Mouse (Mus musculus): ENCODE results near the gene Sipa1l1. TPM values are rescaled to one million over a fixed set of nuclear protein-coding genes. Genes with fewer than 3 reads are reported as not detected.

Sipa1l1 gene
- total RNA-seq (2014; rRNA removed; ENCODE audit: low replicate concordance) (17.1 and 18.4 TPM in 2 replicates), polyA plus RNA-seq (2015; fragmentation: Nextera tagmentation; extraction: Ambion mirVana) (6.6 and 7.0 TPM in 2 replicates)

- ATAC-seq (ENCODE audit: insufficient read depth, low read depth), result peak; percentile 91
- Histone ChIP-seq H3K36me3 (replicated peaks; ENCODE audit: control insufficient read depth, insufficient read depth, low read length) (no peaks in the 10 kb centered on the region), H3K9ac (replicated peaks; ENCODE audit: low read depth, low read length) (peak within 1 kb of the TSS; percentile 92), H3K4me3 (ENCODE audit: low read depth, low read length) (peak within 1 kb of the TSS; percentile 76), H3K4me2 (ENCODE audit: low read depth, low read length) (peak within 1 kb of the TSS; percentile 100), H3K27ac (ENCODE audit: low read depth) (peak within 1 kb of the TSS; percentile 84), H3K9me3 (replicated peaks; ENCODE audit: control insufficient read depth, low read length) (no peaks in the 10 kb centered on the region), H3K27me3 (ENCODE audit: control insufficient read depth, insufficient read depth, low read length) (no peaks in the 10 kb centered on the region), H3K4me1 (ENCODE audit: control insufficient read depth, insufficient read depth) (peaks cover 4% of the 10 kb centered on the region; the same call in 1 of the 2 replicates)
- whole genome bisulfite sequencing, result 1% methylated on average over 38 of the region's 43 CpGs
- TF ChIP-seq EP300 (IDR thresholded peaks at IDR 0.05; ENCODE audit: low read depth), result no peak; the same call in 1 of the 2 replicates
- TF ChIP-seq CTCF (IDR thresholded peaks at IDR 0.05; ENCODE audit: low read depth), result peak; percentile 9; the same call in 1 of the 2 replicates
- DNase-seq (ENCODE audit: low spot score), result peak; percentile 96
Measured at GRCm38 (mm10) chr12:82168820-82169533, at the start of gene Sipa1l1. Gene Sipa1l1 (plus strand): TSS chr12:82169320.

GRCm38 (mm10) chr12:82121947-82122346, 47.2 kb upstream of the Sipa1l1 start:
- ATAC-seq (ENCODE audit: insufficient read depth, low read depth) (no peak), DNase-seq (ENCODE audit: low spot score) (no peak)
- no peak for TF ChIP-seq CTCF (IDR thresholded peaks at IDR 0.05; ENCODE audit: low read depth)
- no peak for TF ChIP-seq EP300 (IDR thresholded peaks at IDR 0.05; ENCODE audit: low read depth)
- H3K9me3 ChIP-seq (replicated peaks; ENCODE audit: control insufficient read depth, low read length), result no peaks in the 10 kb centered on the region
- no peaks in the 10 kb centered on the region for H3K36me3 ChIP-seq (replicated peaks; ENCODE audit: control insufficient read depth, insufficient read depth, low read length)
- peak overlapping the region; percentile 88 for H3K27ac ChIP-seq (ENCODE audit: low read depth)
- WGBS, result 34% methylated on average over 10 of the region's 10 CpGs
- H3K4me2 ChIP-seq (ENCODE audit: low read depth, low read length), result peak overlapping the region; percentile 54
- peak overlapping the region; percentile 31 for H3K4me3 ChIP-seq (ENCODE audit: low read depth, low read length)
- no peak overlapping the region for H3K9ac ChIP-seq (replicated peaks; ENCODE audit: low read depth, low read length)
- H3K4me1 ChIP-seq (ENCODE audit: control insufficient read depth, insufficient read depth), result peaks cover 17% of the 10 kb centered on the region; the same call in 1 of the 2 replicates
- H3K27me3 ChIP-seq (ENCODE audit: control insufficient read depth, insufficient read depth, low read length), result no peaks in the 10 kb centered on the region

GRCm38 (mm10) chr12:82122450-82123249, 46.5 kb upstream of the Sipa1l1 start:
- no peak for TF ChIP-seq CTCF (IDR thresholded peaks at IDR 0.05; ENCODE audit: low read depth)
- TF ChIP-seq EP300 (IDR thresholded peaks at IDR 0.05; ENCODE audit: low read depth), result peak; percentile 55; the same call in 1 of the 2 replicates
- WGBS, result 1% methylated on average over 22 of the region's 22 CpGs
- ATAC-seq (ENCODE audit: insufficient read depth, low read depth) (peak; percentile 93), DNase-seq (ENCODE audit: low spot score) (peak; percentile 91)
- no peaks in the 10 kb centered on the region for H3K36me3 ChIP-seq (replicated peaks; ENCODE audit: control insufficient read depth, insufficient read depth, low read length)
- no peaks in the 10 kb centered on the region for H3K9me3 ChIP-seq (replicated peaks; ENCODE audit: control insufficient read depth, low read length)
- H3K27ac ChIP-seq (ENCODE audit: low read depth), result peak overlapping the region; percentile 88
- H3K4me1 ChIP-seq (ENCODE audit: control insufficient read depth, insufficient read depth), result peaks cover 17% of the 10 kb centered on the region; the same call in 1 of the 2 replicates
- H3K4me3 ChIP-seq (ENCODE audit: low read depth, low read length), result peak overlapping the region; percentile 31
- H3K9ac ChIP-seq (replicated peaks; ENCODE audit: low read depth, low read length), result peak overlapping the region; percentile 42
- no peaks in the 10 kb centered on the region for H3K27me3 ChIP-seq (ENCODE audit: control insufficient read depth, insufficient read depth, low read length)
- H3K4me2 ChIP-seq (ENCODE audit: low read depth, low read length), result peak overlapping the region; percentile 54

- Histone ChIP-seq H3K4me1 (ENCODE audit: control insufficient read depth, insufficient read depth) (peaks cover 12% of the 10 kb centered on the region; the same call in 1 of the 2 replicates), H3K4me3 (ENCODE audit: low read depth, low read length) (no peak overlapping the region), H3K9ac (replicated peaks; ENCODE audit: low read depth, low read length) (no peak overlapping the region), H3K27ac (ENCODE audit: low read depth) (no peak overlapping the region), H3K36me3 (replicated peaks; ENCODE audit: control insufficient read depth, insufficient read depth, low read length) (no peaks in the 10 kb centered on the region), H3K27me3 (ENCODE audit: control insufficient read depth, insufficient read depth, low read length) (no peaks in the 10 kb centered on the region), H3K9me3 (replicated peaks; ENCODE audit: control insufficient read depth, low read length) (no peaks in the 10 kb centered on the region), H3K4me2 (ENCODE audit: low read depth, low read length) (no peak overlapping the region)
- DNase-seq (ENCODE audit: low spot score) (no peak), ATAC-seq (ENCODE audit: insufficient read depth, low read depth) (no peak)
- WGBS, result 82% methylated on average over 3 of the region's 3 CpGs
- TF ChIP-seq CTCF (IDR thresholded peaks at IDR 0.05; ENCODE audit: low read depth) (no peak), EP300 (IDR thresholded peaks at IDR 0.05; ENCODE audit: low read depth) (no peak)
Measured at GRCm38 (mm10) chr12:82126796-82127195, 42.3 kb upstream of the Sipa1l1 start.
